Mouse (Mus musculus) adrenal gland, postnatal 25 days (tissue): ENCODE measurements around the gene Dap. TPM values are rescaled to one million over a fixed set of nuclear protein-coding genes. Genes with fewer than 3 reads are reported as not detected.

Source experiments
- DNase-seq: peaks from one replicate; pipeline ENCODE4 v3.0.0; 2021; ENCODE audit warnings: mixed read lengths
- total RNA-seq: library from RNA; stranded (reverse); gene quantifications from 2 replicates; pipeline ENCODE4 v1.2.3, GENCODE M21; 2021

Dap gene
- total RNA-seq, 1 experiment from 2014 or later: 86.7 TPM

- DNase-seq: peak; percentile 51
These were observed 13.3 kb downstream of the Dap start for GRCm38 (mm10) chr15:31237368-31237767.

GRCm38 (mm10) chr15:31237898-31238297 is 13.8 kb downstream of the Dap start:
- no peak for DNase-seq

DNA sequence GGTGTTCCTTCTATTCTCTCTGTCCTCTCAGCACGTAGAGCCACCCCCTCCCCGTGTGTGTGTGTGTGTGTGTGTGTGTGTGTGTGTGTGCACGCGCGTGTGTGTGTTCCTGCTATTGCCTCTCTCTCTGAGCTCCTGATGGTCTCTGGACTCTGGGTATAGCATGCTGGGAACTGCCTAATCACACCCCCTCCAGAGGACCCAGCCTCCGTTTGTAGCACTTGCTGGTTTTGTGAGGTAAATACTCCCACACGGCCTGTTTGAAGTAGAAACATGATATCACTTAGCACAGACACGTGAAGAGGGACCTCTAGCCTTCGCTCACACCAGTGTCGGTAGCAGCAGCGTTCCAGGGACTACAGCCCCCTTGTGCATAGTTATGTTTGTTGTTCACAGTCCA is 14.5 kb downstream of the Dap start:
- DNase-seq: no peak

DNA sequence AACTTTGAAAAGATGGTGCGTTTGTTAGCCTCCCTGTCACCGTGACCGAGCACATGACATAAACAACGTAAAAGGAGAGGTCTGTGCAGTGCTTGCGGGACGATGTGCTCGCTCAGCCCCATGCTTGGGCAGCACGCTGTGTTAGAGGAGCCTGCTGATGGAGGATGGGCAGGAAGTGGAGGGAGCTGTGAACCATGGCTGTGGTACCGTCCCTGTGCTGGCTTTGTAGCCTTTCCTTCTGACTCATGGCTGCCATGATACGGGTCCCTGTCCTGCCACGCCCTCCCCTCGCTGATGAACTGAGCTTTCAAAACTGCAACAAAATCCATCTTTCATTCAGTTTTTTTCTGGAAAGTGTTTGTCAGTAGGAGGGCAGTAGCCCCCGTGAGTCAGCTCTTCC is 15.6 kb downstream of the Dap start:
- DNase-seq: no peak

GRCm38 (mm10) chr15:31240181-31240580 is 16.1 kb downstream of the Dap start:
- DNase-seq: no peak

DNA sequence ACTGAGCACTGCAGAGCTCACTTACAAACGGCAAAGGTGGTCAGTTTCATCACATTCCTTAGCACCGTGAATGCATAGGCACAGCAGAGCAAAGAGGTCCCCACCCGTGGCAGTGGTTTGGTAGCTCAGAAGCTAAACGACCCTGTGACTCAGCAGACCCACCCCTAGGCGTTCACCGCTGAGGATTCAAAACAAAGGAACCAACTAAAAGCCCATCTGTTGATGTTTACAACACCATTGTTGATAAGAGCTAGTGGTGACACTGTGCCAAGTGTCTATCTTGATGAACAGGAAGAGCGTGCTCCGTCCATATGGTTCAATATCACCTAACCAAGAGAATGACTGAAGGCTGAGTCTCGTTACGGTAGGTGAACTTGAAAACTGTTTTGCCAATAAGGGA is 19.1 kb downstream of the Dap start:
- DNase-seq: no peak

DNA sequence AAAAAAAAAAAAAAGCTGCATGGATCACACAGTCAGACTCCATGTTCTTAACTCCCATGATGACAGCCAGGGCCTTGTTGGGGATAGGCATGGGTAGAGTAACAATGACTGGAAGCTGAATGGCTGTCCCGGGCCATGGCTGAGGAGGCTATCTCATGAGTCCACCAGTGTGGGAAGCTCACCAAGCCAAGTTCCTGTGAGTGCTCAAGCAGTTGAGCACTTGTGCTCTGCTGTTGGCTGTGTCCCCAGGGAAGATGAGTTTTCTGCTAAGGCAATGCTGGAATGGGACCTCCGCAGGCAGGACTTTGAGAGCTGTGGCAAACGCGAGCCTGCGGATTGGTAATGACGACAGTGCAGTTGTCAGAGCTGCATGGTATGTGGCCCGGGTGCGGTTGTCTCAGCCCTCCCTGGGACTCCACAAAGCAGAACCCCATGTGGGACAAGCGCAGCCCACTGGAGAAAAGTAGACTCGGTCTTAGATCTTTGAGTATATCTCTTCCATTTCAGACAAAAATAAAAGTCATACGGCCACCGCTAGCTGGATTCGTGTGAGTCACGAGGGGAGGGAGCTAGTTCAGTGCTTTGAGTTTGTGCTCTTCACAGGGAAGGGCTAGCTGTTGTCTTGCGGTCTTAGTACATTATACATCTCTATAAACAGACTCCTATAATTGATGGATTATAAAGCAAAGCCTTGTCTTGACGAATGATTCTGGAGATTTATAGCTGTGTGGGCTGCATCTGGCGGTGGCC is 20.8 kb downstream of the Dap start:
- no peak for DNase-seq

DNA sequence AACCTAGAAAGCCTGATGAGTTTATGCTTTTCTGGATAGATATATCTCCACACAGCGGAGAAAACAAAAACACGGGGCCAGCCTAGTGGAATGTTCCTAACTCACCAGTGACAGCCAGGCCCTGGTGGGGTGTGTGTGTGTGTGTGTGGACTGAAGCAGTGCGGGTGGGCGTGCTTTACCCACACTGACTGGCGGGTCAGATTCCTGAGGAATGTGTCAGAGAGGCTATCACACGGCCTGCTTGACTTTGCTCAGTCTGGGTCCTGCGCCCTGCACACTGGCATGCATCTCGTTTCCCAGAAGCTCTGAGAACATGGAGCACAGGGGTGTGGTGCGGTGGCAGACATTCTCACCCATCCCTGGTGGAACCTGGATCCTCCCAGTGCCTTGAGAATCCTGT is 21.8 kb downstream of the Dap start:
- no peak for DNase-seq

GRCm38 (mm10) chr15:31247035-31247434 is 22.9 kb downstream of the Dap start:
- no peak for DNase-seq

DNA sequence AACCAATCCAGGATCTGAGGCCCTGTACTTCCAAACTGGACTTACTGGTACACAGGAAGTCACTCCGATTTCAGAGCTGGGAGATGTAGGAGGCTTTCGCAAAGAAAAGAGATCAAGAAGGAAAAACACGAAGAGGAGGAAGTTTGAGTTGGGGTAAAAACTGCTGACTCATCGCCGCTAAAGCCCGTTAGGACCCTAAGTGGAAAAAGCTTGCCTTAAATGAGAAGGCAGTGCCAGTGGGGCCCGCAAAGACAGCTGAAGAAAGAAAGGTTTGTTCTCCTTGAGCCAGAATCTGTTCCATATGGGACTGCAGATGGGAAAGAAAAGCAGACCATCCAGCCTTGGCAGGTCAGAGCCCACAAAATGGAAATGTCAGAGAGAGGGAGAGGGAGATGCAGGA is 24.8 kb downstream of the Dap start:
- no peak for DNase-seq

DNA sequence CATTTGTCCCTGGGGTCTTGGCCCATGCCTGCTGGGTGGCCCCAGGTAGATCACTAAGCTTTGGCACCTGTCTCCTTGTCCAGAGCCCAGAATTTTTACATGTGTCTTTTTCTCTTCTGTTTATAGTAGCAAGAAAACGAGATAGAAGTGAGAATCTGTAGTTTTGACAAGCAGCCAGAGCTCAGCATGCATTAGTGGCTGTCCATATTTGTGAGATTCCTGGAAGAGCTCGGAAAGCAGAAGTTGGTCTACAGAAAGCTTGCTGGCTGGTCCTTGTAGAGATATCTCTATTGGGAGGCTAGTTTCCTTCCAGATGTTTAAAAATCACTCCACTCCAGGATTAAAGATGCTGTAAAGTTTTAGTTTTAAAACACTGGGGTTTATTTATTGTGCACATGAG is 25.9 kb downstream of the Dap start:
- DNase-seq: no peak

- DNase-seq: no peak
These were observed 26.6 kb downstream of the Dap start for GRCm38 (mm10) chr15:31250676-31251075.

DNA sequence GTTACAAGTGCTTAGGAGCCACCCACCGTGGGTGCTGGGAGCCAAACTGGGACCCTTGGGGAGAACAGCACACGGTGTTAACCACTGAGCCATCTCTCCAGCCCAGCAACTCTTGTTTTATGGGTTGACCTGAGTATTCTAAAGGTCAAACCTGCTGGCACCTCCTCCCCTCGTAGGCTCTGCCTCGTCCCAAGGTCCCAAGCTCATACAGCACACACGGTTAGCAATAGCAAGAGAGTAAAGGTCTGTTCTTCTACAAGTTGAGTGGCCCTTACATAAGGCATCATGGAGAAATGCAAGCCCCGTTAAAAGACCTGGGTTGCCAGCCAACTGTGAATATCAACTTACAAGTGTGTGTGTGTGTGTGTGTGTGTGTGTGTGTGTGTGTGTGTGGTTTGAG is 27.1 kb downstream of the Dap start:
- no peak for DNase-seq

DNA sequence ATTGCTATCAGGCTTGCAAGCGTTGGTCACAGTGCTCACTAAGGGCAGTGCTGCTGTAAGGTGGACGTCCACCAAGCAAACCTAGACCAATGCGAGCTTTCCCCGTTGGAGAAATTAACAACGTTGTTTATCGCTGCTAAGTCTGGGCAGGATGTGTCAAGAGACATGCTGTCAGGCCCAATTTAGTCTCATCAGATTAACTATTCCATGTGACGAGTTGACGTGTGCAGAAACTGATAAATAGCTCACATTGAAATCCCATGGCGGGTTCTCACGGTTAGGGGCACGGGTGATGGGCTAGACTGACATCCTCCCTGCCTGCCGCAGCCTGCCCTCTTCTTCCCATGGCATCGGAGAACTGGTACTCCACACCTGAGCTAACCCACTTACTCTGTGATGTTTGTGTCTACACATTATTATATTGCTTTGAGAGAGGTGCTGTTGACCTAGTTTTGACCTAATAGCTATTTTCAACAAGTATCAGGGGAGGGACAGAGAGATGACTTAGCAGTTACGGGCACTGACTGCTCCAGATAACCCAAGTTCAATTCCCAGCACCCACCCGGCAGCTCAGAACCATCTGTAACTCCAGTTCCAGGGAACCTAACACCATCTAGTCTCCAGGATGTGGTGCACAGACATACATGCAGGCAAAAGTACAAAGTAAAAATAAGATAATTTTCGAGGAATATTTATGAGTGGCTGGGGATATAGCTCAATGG is 28.6 kb downstream of the Dap start:
- no peak for DNase-seq

DNA sequence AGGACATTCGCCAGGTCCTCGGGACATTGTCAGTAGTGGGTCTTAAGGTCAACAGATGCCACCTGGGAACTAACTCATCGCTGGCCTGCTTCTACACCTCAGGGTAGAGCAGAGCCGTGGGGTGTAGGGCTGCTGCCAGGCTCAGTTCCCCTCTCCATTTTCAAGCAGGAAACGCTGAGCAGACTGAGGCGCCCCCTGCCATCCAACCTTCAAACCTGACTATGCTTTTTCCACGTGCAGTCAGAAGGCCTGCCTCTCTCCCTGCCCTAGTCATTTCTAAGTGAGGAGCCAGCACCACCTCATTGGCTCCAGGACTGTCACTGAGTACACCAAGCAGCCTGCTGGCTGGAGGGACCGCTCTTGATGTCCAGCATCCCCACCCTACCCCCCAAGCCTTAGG is 29.3 kb downstream of the Dap start:
- DNase-seq: no peak

GRCm38 (mm10) chr15:31253963-31254362 is 29.8 kb downstream of the Dap start:
- no peak for DNase-seq

DNA sequence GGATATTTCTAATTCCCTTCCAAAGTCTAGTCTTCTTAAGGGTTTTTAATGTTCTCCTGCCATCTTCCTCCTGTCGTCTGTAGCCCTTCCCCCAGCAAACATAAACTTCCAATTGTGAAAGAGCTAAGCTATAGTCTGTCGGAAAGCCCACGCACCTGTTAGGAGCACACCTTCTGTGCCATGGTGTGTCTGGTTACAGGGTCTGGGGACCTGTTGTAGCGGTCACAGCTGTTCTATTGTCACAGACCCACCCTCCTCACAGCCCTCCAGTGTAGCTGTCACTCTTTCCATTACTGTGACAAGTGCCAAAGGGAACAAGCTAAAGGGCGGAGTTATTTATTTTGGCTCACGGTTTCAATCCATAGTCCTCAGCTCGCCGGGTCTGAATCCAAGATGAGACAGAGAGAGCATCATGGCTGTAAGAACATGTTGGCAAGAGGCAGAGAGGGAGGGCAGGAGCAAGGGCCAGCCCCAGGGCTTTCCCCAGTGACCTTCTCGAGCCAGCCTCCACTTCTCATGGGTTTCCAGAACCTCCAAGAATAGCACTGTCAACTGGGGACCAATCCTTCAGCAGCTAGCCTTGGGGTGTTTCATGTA is 30.9 kb downstream of the Dap start:
- no peak for DNase-seq

DNA sequence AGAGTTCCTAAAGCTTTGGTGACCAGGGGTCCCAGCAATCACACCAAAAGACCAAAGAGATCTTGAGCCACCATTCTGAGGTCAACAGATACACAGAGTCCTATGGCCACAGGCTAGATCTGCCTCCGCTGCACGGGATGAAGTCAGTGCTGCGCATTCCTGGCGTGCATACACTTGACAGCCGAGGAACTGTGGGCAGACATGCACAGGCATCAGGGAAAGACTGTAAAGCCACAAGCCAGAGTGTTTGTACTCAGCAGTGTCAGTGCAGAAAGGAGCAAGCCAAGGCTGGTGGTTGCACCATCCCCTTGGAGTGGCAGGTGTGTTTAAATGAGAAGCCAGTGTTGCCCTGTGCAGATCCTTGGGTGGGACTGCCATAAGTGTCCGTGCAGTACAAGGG is 31.6 kb downstream of the Dap start:
- DNase-seq: no peak

GRCm38 (mm10) chr15:31257329-31257728 is 33.2 kb downstream of the Dap start:
- DNase-seq: no peak

GRCm38 (mm10) chr15:31258029-31258692 is 34.0 kb downstream of the Dap start:
- no peak for DNase-seq

DNA sequence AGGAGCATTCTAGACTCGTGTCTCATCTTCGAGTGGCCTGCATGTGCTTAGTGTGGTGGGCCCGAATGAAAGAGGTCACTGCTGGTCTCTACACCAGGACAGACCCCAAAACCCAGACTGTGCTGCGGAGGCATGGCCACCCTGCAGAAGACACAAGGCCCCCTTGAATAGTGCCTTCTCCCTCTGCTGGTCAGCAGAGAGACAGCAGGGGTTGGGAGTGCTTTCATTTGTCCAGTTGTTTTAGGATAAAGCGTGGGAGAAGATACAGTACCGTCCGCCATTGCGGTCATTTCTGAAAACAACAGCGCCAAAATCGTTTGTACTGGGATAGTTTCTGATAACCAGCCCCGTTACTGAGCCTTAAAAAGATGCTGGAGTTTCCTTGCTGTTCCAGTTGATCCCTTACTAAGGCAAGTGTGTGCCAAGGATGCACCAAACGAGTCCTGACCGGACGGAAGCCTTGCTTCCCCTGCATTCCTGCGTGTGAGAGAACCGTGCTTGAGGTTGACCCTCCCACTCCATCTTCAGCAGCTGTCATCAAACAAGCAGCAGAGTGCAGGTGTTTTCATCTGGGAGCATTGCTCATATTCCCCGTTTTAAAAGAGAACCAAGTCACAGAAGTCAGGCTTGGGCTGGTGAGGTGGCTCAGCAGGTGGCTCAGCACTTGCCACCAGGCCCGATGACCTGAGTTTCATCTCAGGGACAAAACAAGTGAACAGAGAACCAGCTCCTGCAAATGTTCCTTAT is 34.8 kb downstream of the Dap start:
- DNase-seq: no peak

- DNase-seq: no peak
These were observed 37.0 kb downstream of the Dap start for GRCm38 (mm10) chr15:31261094-31261493.
